Mouse (Mus musculus): ENCODE measurements around the gene Gm45717. TPM values are rescaled to one million over a fixed set of nuclear protein-coding genes. Genes with fewer than 3 reads are reported as not detected.

Gm45717 gene
- polyA plus RNA-seq, 1 experiment from 2014 or later = not detected

- Histone ChIP-seq H3K4me2 (ENCODE audit: low read depth, severe bottlenecking) (no peak overlapping the region), H3K27me3 (ENCODE audit: control insufficient read depth, insufficient read depth, low read length) (no peaks in the 10 kb centered on the region), H3K4me1 (ENCODE audit: control insufficient read depth, insufficient read depth, low read length) (peaks cover 12% of the 10 kb centered on the region), H3K9ac (ENCODE audit: low read length) (no peak overlapping the region), H3K36me3 (ENCODE audit: control insufficient read depth, insufficient read depth, low read length) (peaks cover 17% of the 10 kb centered on the region), H3K27ac (replicated peaks; ENCODE audit: low read depth, low read length) (no peak overlapping the region), H3K4me3 (ENCODE audit: low read depth, low read length) (no peak overlapping the region), H3K9me3 (ENCODE audit: control insufficient read depth, low read length) (no peaks in the 10 kb centered on the region)
- WGBS = 91% methylated on average over 7 of the region's 7 CpGs
- no peak for ATAC-seq (ENCODE audit: insufficient number of reproducible peaks, low FRiP score, low TSS enrichment, low read depth)
- no peak for DNase-seq (ENCODE audit: low spot score)
Observed at GRCm38 (mm10) chr7:140944236-140944635, 11.5 kb downstream of the Gm45717 start.

DNA sequence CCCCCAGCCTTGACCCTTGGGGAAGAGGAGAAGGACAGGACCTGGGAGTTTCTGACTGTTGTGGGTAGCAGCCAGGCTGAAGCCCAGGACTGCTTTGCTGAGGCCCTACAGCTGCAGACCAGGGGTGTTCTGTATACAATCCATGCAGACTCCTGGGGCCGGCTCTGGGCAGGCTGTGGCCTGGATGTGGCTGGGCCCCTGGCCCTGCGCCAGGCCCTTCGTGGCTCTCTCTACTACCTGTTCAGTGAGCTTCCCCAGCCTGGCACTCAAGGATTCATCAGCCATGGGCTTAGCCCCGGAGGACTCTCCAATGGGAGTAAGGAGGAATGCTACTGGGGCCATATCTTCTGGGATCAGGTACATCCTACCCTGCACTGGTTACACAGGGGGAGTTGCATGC is 12.4 kb downstream of the Gm45717 start:
- Histone ChIP-seq H3K9ac (ENCODE audit: low read length) (no peak overlapping the region), H3K4me3 (ENCODE audit: low read depth, low read length) (no peak overlapping the region), H3K4me2 (ENCODE audit: low read depth, severe bottlenecking) (no peak overlapping the region), H3K9me3 (ENCODE audit: control insufficient read depth, low read length) (no peaks in the 10 kb centered on the region), H3K27me3 (ENCODE audit: control insufficient read depth, insufficient read depth, low read length) (no peaks in the 10 kb centered on the region), H3K36me3 (ENCODE audit: control insufficient read depth, insufficient read depth, low read length) (peaks cover 15% of the 10 kb centered on the region), H3K4me1 (ENCODE audit: control insufficient read depth, insufficient read depth, low read length) (peaks cover 19% of the 10 kb centered on the region), H3K27ac (replicated peaks; ENCODE audit: low read depth, low read length) (no peak overlapping the region)
- DNase-seq (ENCODE audit: low spot score) (no peak), ATAC-seq (ENCODE audit: insufficient number of reproducible peaks, low FRiP score, low TSS enrichment, low read depth) (no peak)
- 83% methylated on average over 4 of the region's 4 CpGs for WGBS

DNA sequence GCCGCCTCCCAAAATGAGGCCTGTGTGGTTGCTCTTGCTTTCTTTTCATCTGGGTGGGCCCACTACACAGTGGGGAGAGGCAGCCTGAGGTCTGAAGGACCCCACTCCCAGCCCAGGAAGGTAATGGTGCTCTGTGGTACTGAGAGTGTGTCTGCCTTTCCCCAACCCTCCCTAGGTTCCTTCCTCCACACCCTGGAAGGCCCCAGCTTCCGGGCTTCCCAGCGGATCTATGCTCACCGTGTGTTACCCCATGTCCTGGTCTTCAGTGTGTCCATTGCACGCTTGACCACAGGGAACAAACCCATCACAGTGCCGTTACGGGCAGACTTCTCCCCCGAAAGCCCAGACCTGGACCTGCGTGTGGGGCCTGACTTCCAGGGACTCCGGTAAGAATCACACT is 12.9 kb downstream of the Gm45717 start:
- peaks cover 11% of the 10 kb centered on the region for H3K36me3 ChIP-seq (ENCODE audit: control insufficient read depth, insufficient read depth, low read length)
- H3K9ac ChIP-seq (ENCODE audit: low read length) = no peak overlapping the region
- H3K4me3 ChIP-seq (ENCODE audit: low read depth, low read length) = no peak overlapping the region
- no peaks in the 10 kb centered on the region for H3K9me3 ChIP-seq (ENCODE audit: control insufficient read depth, low read length)
- H3K4me1 ChIP-seq (ENCODE audit: control insufficient read depth, insufficient read depth, low read length) = peaks cover 19% of the 10 kb centered on the region
- DNase-seq (ENCODE audit: low spot score) (no peak), ATAC-seq (ENCODE audit: insufficient number of reproducible peaks, low FRiP score, low TSS enrichment, low read depth) (no peak)
- H3K27me3 ChIP-seq (ENCODE audit: control insufficient read depth, insufficient read depth, low read length) = no peaks in the 10 kb centered on the region
- 89% methylated on average over 10 of the region's 10 CpGs for WGBS
- peak overlapping the region; percentile 49; the same call in 1 of the 2 replicates for H3K4me2 ChIP-seq (ENCODE audit: low read depth, severe bottlenecking)
- H3K27ac ChIP-seq (replicated peaks; ENCODE audit: low read depth, low read length) = no peak overlapping the region

GRCm38 (mm10) chr7:140942341-140942740 is 13.4 kb downstream of the Gm45717 start:
- no peak for ATAC-seq (ENCODE audit: insufficient number of reproducible peaks, low FRiP score, low TSS enrichment, low read depth)
- DNase-seq (ENCODE audit: low spot score) = no peak
- Histone ChIP-seq H3K4me1 (ENCODE audit: control insufficient read depth, insufficient read depth, low read length) (peaks cover 19% of the 10 kb centered on the region), H3K4me2 (ENCODE audit: low read depth, severe bottlenecking) (peak overlapping the region; percentile 49), H3K36me3 (ENCODE audit: control insufficient read depth, insufficient read depth, low read length) (peaks cover 7% of the 10 kb centered on the region), H3K9me3 (ENCODE audit: control insufficient read depth, low read length) (no peaks in the 10 kb centered on the region), H3K27me3 (ENCODE audit: control insufficient read depth, insufficient read depth, low read length) (no peaks in the 10 kb centered on the region), H3K9ac (ENCODE audit: low read length) (peak overlapping the region; percentile 58), H3K27ac (replicated peaks; ENCODE audit: low read depth, low read length) (no peak overlapping the region), H3K4me3 (ENCODE audit: low read depth, low read length) (peak overlapping the region; percentile 41)
- WGBS = 64% methylated on average over 9 of the region's 9 CpGs

DNA sequence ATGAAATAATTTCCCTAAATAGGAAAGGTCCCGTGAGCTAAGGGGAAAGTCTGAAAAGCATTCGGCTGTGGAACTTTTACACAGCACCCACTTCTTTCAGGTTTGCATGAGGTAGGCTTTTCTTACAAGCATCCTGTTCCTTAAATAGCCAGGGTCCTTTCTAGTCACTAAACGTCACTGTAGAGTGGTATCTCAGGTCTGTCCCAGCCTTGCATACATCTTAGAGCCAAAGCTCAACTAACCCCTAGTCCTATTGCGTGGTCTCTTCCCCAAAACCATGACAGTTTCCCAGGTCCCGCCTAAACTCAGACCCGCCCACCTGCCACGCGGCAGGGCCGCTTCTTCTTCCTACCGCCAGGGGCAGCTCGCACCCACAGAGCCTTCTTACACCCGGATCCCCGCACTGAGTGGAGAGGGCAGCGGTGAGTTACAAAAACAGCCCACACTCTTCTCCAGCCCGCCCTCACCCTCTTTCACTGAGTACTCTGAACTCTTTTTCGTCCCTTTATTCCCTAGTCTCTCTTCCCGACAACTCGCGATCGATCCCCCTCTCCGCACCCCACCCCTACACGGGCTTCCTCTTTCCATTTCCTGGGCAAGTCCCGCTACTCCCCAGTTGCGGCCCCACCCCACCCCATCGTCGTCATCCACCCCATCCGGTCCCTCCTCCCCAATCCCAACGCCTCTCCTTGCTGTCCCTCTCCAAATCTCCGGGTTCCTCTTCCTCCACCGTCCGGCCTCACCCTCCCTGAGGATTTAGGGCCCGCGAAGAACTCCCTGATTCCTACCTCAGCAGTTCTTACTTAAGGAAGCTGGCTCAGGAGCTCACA is 14.3 kb downstream of the Gm45717 start, which contains the start of gene Pgghg:
Gene Pgghg (plus strand): TSS at position 170 of the 830 bp plus-strand sequence.
- no peaks in the 10 kb centered on the region for H3K9me3 ChIP-seq (ENCODE audit: control insufficient read depth, low read length)
- no peaks in the 10 kb centered on the region for H3K27me3 ChIP-seq (ENCODE audit: control insufficient read depth, insufficient read depth, low read length)
- H3K4me3 ChIP-seq (ENCODE audit: low read depth, low read length) = peak within 1 kb of the TSS; percentile 41
- WGBS = 3% methylated on average over 33 of the region's 33 CpGs
- 0 out of 2 replicates have a peak within 1 kb of the TSS, but pooled peaks have one; percentile 21 for H3K27ac ChIP-seq (replicated peaks; ENCODE audit: low read depth, low read length)
- DNase-seq (ENCODE audit: low spot score) = peak; percentile 92
- peak; percentile 84 for ATAC-seq (ENCODE audit: insufficient number of reproducible peaks, low FRiP score, low TSS enrichment, low read depth)
- peaks cover 19% of the 10 kb centered on the region for H3K4me1 ChIP-seq (ENCODE audit: control insufficient read depth, insufficient read depth, low read length)
- peaks cover 5% of the 10 kb centered on the region; the same call in 1 of the 2 replicates for H3K36me3 ChIP-seq (ENCODE audit: control insufficient read depth, insufficient read depth, low read length)
- peak within 1 kb of the TSS; percentile 49 for H3K4me2 ChIP-seq (ENCODE audit: low read depth, severe bottlenecking)
- peak within 1 kb of the TSS; percentile 58 for H3K9ac ChIP-seq (ENCODE audit: low read length)

DNA sequence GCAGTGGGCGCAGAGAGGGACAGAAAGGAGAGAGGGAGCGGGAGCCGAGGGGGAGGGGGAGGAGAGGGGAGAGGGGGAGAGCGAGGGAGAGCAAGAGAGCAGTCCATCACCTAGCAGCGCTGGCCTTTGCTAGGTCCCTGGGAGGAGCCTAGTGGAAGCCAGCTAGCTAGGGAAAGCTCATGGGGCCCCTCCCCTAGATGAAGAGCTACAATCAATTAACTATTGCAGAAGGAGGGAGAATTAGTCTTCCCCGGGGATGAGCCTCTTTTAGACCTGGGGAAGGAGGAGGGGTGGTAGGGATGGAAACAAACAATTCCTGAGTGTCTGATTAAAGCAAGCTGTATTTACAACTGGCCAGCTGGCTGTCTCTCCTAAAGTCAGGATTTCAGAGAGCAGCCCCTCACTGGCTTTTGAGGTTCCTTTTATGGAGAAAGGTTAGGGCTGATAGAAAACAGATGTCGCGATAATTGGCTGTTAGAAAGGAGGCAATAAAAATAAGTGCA is 16.0 kb downstream of the Gm45717 start:
- WGBS = 1% methylated on average over 8 of the region's 8 CpGs
- H3K4me3 ChIP-seq (ENCODE audit: low read depth, low read length) = no peak overlapping the region; the same call in 1 of the 2 replicates
- peak overlapping the region; percentile 36 for H3K4me2 ChIP-seq (ENCODE audit: low read depth, severe bottlenecking)
- H3K27me3 ChIP-seq (ENCODE audit: control insufficient read depth, insufficient read depth, low read length) = no peaks in the 10 kb centered on the region
- DNase-seq (ENCODE audit: low spot score) = peak; percentile 68
- peak; percentile 58 for ATAC-seq (ENCODE audit: insufficient number of reproducible peaks, low FRiP score, low TSS enrichment, low read depth)
- H3K4me1 ChIP-seq (ENCODE audit: control insufficient read depth, insufficient read depth, low read length) = peaks cover 19% of the 10 kb centered on the region
- no peaks in the 10 kb centered on the region for H3K36me3 ChIP-seq (ENCODE audit: control insufficient read depth, insufficient read depth, low read length)
- peak overlapping the region; percentile 45; the same call in 1 of the 2 replicates for H3K27ac ChIP-seq (replicated peaks; ENCODE audit: low read depth, low read length)
- no peak overlapping the region for H3K9ac ChIP-seq (ENCODE audit: low read length)
- H3K9me3 ChIP-seq (ENCODE audit: control insufficient read depth, low read length) = no peaks in the 10 kb centered on the region

- Histone ChIP-seq H3K9ac (ENCODE audit: low read length) (no peak overlapping the region), H3K9me3 (ENCODE audit: control insufficient read depth, low read length) (no peaks in the 10 kb centered on the region), H3K4me2 (ENCODE audit: low read depth, severe bottlenecking) (no peak overlapping the region; the same call in 1 of the 2 replicates), H3K36me3 (ENCODE audit: control insufficient read depth, insufficient read depth, low read length) (no peaks in the 10 kb centered on the region), H3K4me3 (ENCODE audit: low read depth, low read length) (no peak overlapping the region), H3K27me3 (ENCODE audit: control insufficient read depth, insufficient read depth, low read length) (no peaks in the 10 kb centered on the region), H3K4me1 (ENCODE audit: control insufficient read depth, insufficient read depth, low read length) (peaks cover 19% of the 10 kb centered on the region), H3K27ac (replicated peaks; ENCODE audit: low read depth, low read length) (no peak overlapping the region; the same call in 1 of the 2 replicates)
- no peak for DNase-seq (ENCODE audit: low spot score)
- no peak for ATAC-seq (ENCODE audit: insufficient number of reproducible peaks, low FRiP score, low TSS enrichment, low read depth)
- 17% methylated on average over 2 of the region's 2 CpGs for WGBS
Observed at GRCm38 (mm10) chr7:140938896-140939295, 16.8 kb downstream of the Gm45717 start.

DNA sequence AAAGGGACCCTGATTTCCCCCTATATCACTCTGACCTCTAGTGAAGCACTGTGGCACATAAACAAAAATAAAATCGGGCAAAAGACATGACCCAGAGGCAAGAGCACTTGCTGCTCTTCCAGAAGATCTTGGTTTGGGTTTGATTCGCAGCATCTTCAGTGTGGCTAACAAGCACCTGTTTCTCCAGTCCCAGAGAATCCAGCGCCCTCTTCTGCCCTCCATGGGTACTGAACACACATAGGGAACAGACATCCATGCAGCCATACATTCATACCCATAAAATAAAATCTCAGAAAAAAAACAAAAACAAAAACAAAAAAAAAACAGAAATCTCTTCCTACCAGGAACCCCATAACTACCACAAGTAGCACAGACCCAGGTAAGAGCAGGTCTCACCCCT is 17.3 kb downstream of the Gm45717 start:
- no peak overlapping the region for H3K4me2 ChIP-seq (ENCODE audit: low read depth, severe bottlenecking)
- H3K9ac ChIP-seq (ENCODE audit: low read length) = no peak overlapping the region
- 38% methylated on average over 3 of the region's 3 CpGs for WGBS
- H3K4me3 ChIP-seq (ENCODE audit: low read depth, low read length) = no peak overlapping the region
- no peaks in the 10 kb centered on the region for H3K27me3 ChIP-seq (ENCODE audit: control insufficient read depth, insufficient read depth, low read length)
- DNase-seq (ENCODE audit: low spot score) (no peak), ATAC-seq (ENCODE audit: insufficient number of reproducible peaks, low FRiP score, low TSS enrichment, low read depth) (no peak)
- no peak overlapping the region for H3K27ac ChIP-seq (replicated peaks; ENCODE audit: low read depth, low read length)
- no peaks in the 10 kb centered on the region for H3K36me3 ChIP-seq (ENCODE audit: control insufficient read depth, insufficient read depth, low read length)
- H3K4me1 ChIP-seq (ENCODE audit: control insufficient read depth, insufficient read depth, low read length) = peaks cover 19% of the 10 kb centered on the region
- H3K9me3 ChIP-seq (ENCODE audit: control insufficient read depth, low read length) = no peaks in the 10 kb centered on the region

Data from limb, embryonic 11.5 days (tissue).